Mouse (Mus musculus) embryonic facial prominence, embryonic 14.5 days (tissue): ENCODE measurements around the gene Sh2d3c. TPM values are rescaled to one million over a fixed set of nuclear protein-coding genes. Genes with fewer than 3 reads are reported as not detected.
A peak's percentile ranks its signal among the peaks of the same experiment; 100 is the strongest.

Experiments used
- ATAC-seq: fragments of 200-750 bp; cut with Nextera tagmentation; 2 replicates; pipeline ENCODE4 v1.8.0; 2017; ENCODE audit warnings: low read depth, moderate number of reproducible peaks, moderate TSS enrichment
- DNase-seq: peaks from one replicate; pipeline ENCODE4 v3.0.0-alpha.2; 2015; ENCODE audit warnings: low spot score
- H3K27ac ChIP-seq: fragments of 300-500 bp; sonication (generic); replicated peaks from 2 replicates; pipeline ENCODE4 v1.5.1; 2014; ENCODE audit warnings: low read depth, mild to moderate bottlenecking, low read length, moderate library complexity
- H3K27me3 ChIP-seq: fragments of 300-500 bp; sonication (generic); replicated peaks from 2 replicates; pipeline ENCODE4 v1.6.1; 2014; ENCODE audit warnings: low read length; ENCODE audit not compliant: control insufficient read depth, insufficient read depth
- H3K36me3 ChIP-seq: fragments of 300-500 bp; sonication (generic); 2 replicates; pipeline ENCODE4 v1.6.1; 2014; ENCODE audit warnings: low read length, mixed read lengths; ENCODE audit not compliant: control insufficient read depth, insufficient read depth
- H3K4me1 ChIP-seq: fragments of 300-500 bp; sonication (generic); 2 replicates; pipeline ENCODE4 v1.6.1; 2014; ENCODE audit warnings: antibody characterized with exemption, low read length; ENCODE audit not compliant: control insufficient read depth, insufficient read depth
- H3K4me2 ChIP-seq: fragments of 300-500 bp; sonication (generic); 2 replicates; pipeline ENCODE4 v1.6.1; 2014; ENCODE audit warnings: low read depth, mild to moderate bottlenecking, low read length, moderate library complexity, mixed read lengths
- H3K4me3 ChIP-seq: fragments of 300-500 bp; sonication (generic); 2 replicates; pipeline ENCODE4 v1.5.1; 2014; ENCODE audit warnings: low read depth, mild to moderate bottlenecking, low read length
- H3K9ac ChIP-seq: fragments of 300-500 bp; sonication (generic); 2 replicates; pipeline ENCODE4 v1.6.1; 2014; ENCODE audit warnings: low read depth, mild to moderate bottlenecking, low read length, moderate library complexity, mixed read lengths
- H3K9me3 ChIP-seq: fragments of 300-500 bp; sonication (generic); 2 replicates; pipeline ENCODE4 v1.6.1; 2016; ENCODE audit warnings: low read length; ENCODE audit not compliant: control insufficient read depth
- WGBS: fragments of 180-500 bp; shearing (Covaris S2); extraction: QIAGEN DNeasy Blood & Tissue Kit; methylation state at CpG from one replicate; pipeline ENCODE4 v1.1.7; 2014; 5-methylcytosine and 5-hydroxymethylcytosine counted together
- polyA plus RNA-seq: library from polyadenylated mRNA; unstranded; fragments of >200 nt; fragmentation: Nextera tagmentation; extraction: Ambion mirVana; gene quantifications from 2 replicates; pipeline ENCODE4 v1.2.1, GENCODE M21; 2014

Sh2d3c gene
- polyA plus RNA-seq, 1 experiment from 2014 or later = 21.7 TPM

GRCm38 (mm10) chr2:32724149-32724548, 3.3 kb downstream of the Sh2d3c start:
- ATAC-seq (no peak), DNase-seq (no peak)
- H3K4me2 ChIP-seq = no peak overlapping the region
- H3K27ac ChIP-seq = no peak overlapping the region
- H3K9me3 ChIP-seq = no peaks in the 10 kb centered on the region
- no peak overlapping the region for H3K4me3 ChIP-seq
- WGBS = 69% methylated on average over 4 of the region's 4 CpGs
- no peaks in the 10 kb centered on the region for H3K36me3 ChIP-seq
- H3K27me3 ChIP-seq = no peaks in the 10 kb centered on the region
- H3K9ac ChIP-seq = no peak overlapping the region
- H3K4me1 ChIP-seq = peaks cover 20% of the 10 kb centered on the region; the same call in 1 of the 2 replicates

GRCm38 (mm10) chr2:32724832-32725790, 4.3 kb downstream of the Sh2d3c start:
- no peaks in the 10 kb centered on the region for H3K36me3 ChIP-seq
- H3K27me3 ChIP-seq = no peaks in the 10 kb centered on the region
- H3K9ac ChIP-seq = no peak overlapping the region
- H3K4me1 ChIP-seq = peaks cover 22% of the 10 kb centered on the region
- no peak for ATAC-seq
- no peak overlapping the region for H3K4me3 ChIP-seq
- H3K4me2 ChIP-seq = no peak overlapping the region
- no peaks in the 10 kb centered on the region for H3K9me3 ChIP-seq
- H3K27ac ChIP-seq = no peak overlapping the region
- 73% methylated on average over 16 of the region's 16 CpGs for WGBS
- no peak for DNase-seq

- H3K9me3 ChIP-seq = no peaks in the 10 kb centered on the region
Observed at GRCm38 (mm10) chr2:32727435-32727834, 6.6 kb downstream of the Sh2d3c start.

GRCm38 (mm10) chr2:32728463-32728862, 7.6 kb downstream of the Sh2d3c start:
- Histone ChIP-seq H3K4me3 (peak overlapping the region; percentile 33), H3K27me3 (no peaks in the 10 kb centered on the region), H3K4me2 (peak overlapping the region; percentile 58), H3K4me1 (peaks cover 17% of the 10 kb centered on the region), H3K9ac (peak overlapping the region; percentile 53; the same call in 1 of the 2 replicates), H3K27ac (no peak overlapping the region; the same call in 1 of the 2 replicates), H3K36me3 (no peaks in the 10 kb centered on the region), H3K9me3 (no peaks in the 10 kb centered on the region)
- WGBS = 40% methylated on average over 7 of the region's 7 CpGs
- no peak for ATAC-seq
- DNase-seq = no peak

More at GRCm38 (mm10) chr2:32727435-32727834, 6.6 kb downstream of the Sh2d3c start:
- H3K4me2 ChIP-seq = peak overlapping the region; percentile 58
- H3K27ac ChIP-seq = no peak overlapping the region
- H3K36me3 ChIP-seq = no peaks in the 10 kb centered on the region
- H3K4me1 ChIP-seq = peaks cover 17% of the 10 kb centered on the region
- WGBS = under 1% methylated on average over 16 of the region's 16 CpGs
- DNase-seq (peak; percentile 98), ATAC-seq (peak; percentile 98)
- peak overlapping the region; percentile 33 for H3K4me3 ChIP-seq
- peak overlapping the region; percentile 53 for H3K9ac ChIP-seq
- no peaks in the 10 kb centered on the region for H3K27me3 ChIP-seq

- ATAC-seq (no peak), DNase-seq (no peak)
- Histone ChIP-seq H3K36me3 (no peaks in the 10 kb centered on the region), H3K4me3 (no peak overlapping the region), H3K4me1 (peaks cover 17% of the 10 kb centered on the region), H3K27ac (peak overlapping the region; percentile 74; the same call in 1 of the 2 replicates), H3K27me3 (no peaks in the 10 kb centered on the region), H3K9me3 (no peaks in the 10 kb centered on the region), H3K4me2 (peak overlapping the region; percentile 28), H3K9ac (no peak overlapping the region)
- WGBS = 45% methylated on average over 4 of the region's 4 CpGs
Observed at GRCm38 (mm10) chr2:32729547-32729946, 8.7 kb downstream of the Sh2d3c start.

DNA sequence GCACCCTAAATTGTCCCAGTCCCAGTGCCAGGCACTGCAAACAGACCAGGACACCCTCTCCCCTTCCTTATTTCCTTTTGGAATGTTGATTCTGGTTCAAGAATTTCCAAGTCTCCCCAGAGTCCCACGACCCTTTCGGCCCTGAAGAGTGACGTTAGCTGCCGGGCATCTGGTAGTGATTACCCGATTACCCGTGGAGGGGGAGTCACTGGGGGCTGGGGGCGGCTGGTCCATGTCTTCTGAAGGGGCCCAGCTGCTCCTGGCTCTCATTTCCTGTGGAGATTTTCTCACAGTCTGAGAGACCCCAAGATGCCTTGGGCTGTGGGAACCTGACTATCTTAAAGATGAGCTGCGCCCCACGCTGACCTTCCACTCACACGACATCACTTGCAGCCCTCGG, 10.0 kb downstream of the Sh2d3c start:
- DNase-seq = peak; percentile 83
- 15% methylated on average over 11 of the region's 11 CpGs for WGBS
- Histone ChIP-seq H3K4me1 (peaks cover 17% of the 10 kb centered on the region), H3K36me3 (no peaks in the 10 kb centered on the region), H3K27me3 (no peaks in the 10 kb centered on the region), H3K9ac (no peak overlapping the region), H3K4me2 (peak overlapping the region; percentile 17), H3K4me3 (peak overlapping the region; percentile 2), H3K9me3 (no peaks in the 10 kb centered on the region), H3K27ac (peak overlapping the region; percentile 74)
- ATAC-seq = peak; percentile 12; the same call in 1 of the 2 replicates

DNA sequence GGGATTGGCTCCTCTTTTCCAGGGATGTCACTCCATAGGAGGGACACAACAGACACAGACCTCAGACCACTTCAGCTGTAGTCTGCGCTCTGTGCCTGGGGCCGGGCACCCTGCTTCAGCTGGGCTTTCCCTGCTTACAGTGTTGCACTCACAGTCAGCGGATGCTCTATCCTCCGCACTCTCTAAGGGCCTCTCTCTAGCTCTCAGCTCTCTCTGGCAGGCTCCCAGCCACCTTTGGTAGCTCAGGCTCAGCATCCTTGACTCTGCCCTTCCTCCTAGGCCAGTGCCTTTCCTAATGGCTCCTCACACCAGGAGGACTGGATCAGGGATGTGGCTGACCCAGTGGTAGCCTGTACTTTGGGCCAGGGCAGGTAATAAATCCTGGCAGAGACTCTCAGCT, 11.1 kb downstream of the Sh2d3c start:
- Histone ChIP-seq H3K27me3 (no peaks in the 10 kb centered on the region), H3K9ac (no peak overlapping the region), H3K9me3 (no peaks in the 10 kb centered on the region), H3K4me2 (no peak overlapping the region), H3K4me3 (no peak overlapping the region), H3K27ac (peak overlapping the region; percentile 74), H3K36me3 (no peaks in the 10 kb centered on the region), H3K4me1 (peaks cover 17% of the 10 kb centered on the region)
- ATAC-seq = no peak
- DNase-seq = no peak
- 55% methylated on average over 4 of the region's 4 CpGs for WGBS

GRCm38 (mm10) chr2:32732695-32733094, 11.8 kb downstream of the Sh2d3c start:
- Histone ChIP-seq H3K4me1 (peaks cover 17% of the 10 kb centered on the region), H3K4me3 (no peak overlapping the region), H3K27me3 (no peaks in the 10 kb centered on the region), H3K27ac (no peak overlapping the region), H3K9ac (no peak overlapping the region), H3K9me3 (no peaks in the 10 kb centered on the region), H3K36me3 (no peaks in the 10 kb centered on the region), H3K4me2 (no peak overlapping the region)
- ATAC-seq = no peak
- 68% methylated on average over 6 of the region's 6 CpGs for WGBS
- no peak for DNase-seq
